Mouse (Mus musculus) heart, embryonic 13.5 days (tissue): Measurements from ENCODE around the gene Zfyve27. TPM values are rescaled to one million over a fixed set of nuclear protein-coding genes. Genes with fewer than 3 reads are reported as not detected.
A peak's percentile ranks its signal among the peaks of the same experiment; 100 is the strongest.

Experiments used
- ATAC-seq: fragments of 200-750 bp; cut with Nextera tagmentation; 2 replicates; pipeline ENCODE4 v1.8.0; 2017; ENCODE audit warnings: moderate TSS enrichment; ENCODE audit not compliant: insufficient number of reproducible peaks, low FRiP score, low TSS enrichment; ENCODE audit errors: extremely low read depth
- H3K27ac ChIP-seq: fragments of 300-500 bp; sonication (generic); replicated peaks from 2 replicates; pipeline ENCODE4 v1.5.1; 2015; ENCODE audit warnings: moderate library complexity, mild to moderate bottlenecking, inconsistent platforms
- H3K27me3 ChIP-seq: fragments of 300-500 bp; sonication (generic); replicated peaks from 2 replicates; pipeline ENCODE4 v1.6.1; 2015; ENCODE audit warnings: mild to moderate bottlenecking, inconsistent platforms
- H3K36me3 ChIP-seq: fragments of 300-500 bp; sonication (generic); 2 replicates; pipeline ENCODE4 v1.6.1; 2015; ENCODE audit warnings: mild to moderate bottlenecking, inconsistent platforms
- H3K4me1 ChIP-seq: fragments of 300-500 bp; sonication (generic); 2 replicates; pipeline ENCODE4 v1.6.1; 2015; ENCODE audit warnings: inconsistent platforms
- H3K4me2 ChIP-seq: fragments of 300-500 bp; sonication (generic); 2 replicates; pipeline ENCODE4 v1.6.1; 2015; ENCODE audit warnings: inconsistent platforms, mild to moderate bottlenecking, moderate library complexity
- H3K4me3 ChIP-seq: fragments of 300-500 bp; sonication (generic); 2 replicates; pipeline ENCODE4 v1.5.1; 2015; ENCODE audit warnings: moderate library complexity, mild to moderate bottlenecking, inconsistent platforms
- H3K9ac ChIP-seq: fragments of 300-500 bp; sonication (generic); 2 replicates; pipeline ENCODE4 v1.6.1; 2015; ENCODE audit warnings: inconsistent platforms, mild to moderate bottlenecking, moderate library complexity
- H3K9me3 ChIP-seq: fragments of 300-500 bp; sonication (generic); 2 replicates; pipeline ENCODE4 v1.6.1; 2016; ENCODE audit warnings: inconsistent platforms
- WGBS: fragments of 180-500 bp; shearing (Covaris S2); methylation state at CpG from one replicate; pipeline ENCODE4 v1.1.7; 2015; ENCODE audit warnings: mixed read lengths; 5-methylcytosine and 5-hydroxymethylcytosine counted together
- polyA plus RNA-seq: library from polyadenylated mRNA; unstranded; fragments of >200 nt; fragmentation: Nextera tagmentation; extraction: Ambion mirVana; gene quantifications from 2 replicates; pipeline ENCODE4 v1.2.1, GENCODE M21; 2015

Zfyve27 gene
- polyA plus RNA-seq, 1 experiment from 2014 or later, result 20.2 TPM

DNA sequence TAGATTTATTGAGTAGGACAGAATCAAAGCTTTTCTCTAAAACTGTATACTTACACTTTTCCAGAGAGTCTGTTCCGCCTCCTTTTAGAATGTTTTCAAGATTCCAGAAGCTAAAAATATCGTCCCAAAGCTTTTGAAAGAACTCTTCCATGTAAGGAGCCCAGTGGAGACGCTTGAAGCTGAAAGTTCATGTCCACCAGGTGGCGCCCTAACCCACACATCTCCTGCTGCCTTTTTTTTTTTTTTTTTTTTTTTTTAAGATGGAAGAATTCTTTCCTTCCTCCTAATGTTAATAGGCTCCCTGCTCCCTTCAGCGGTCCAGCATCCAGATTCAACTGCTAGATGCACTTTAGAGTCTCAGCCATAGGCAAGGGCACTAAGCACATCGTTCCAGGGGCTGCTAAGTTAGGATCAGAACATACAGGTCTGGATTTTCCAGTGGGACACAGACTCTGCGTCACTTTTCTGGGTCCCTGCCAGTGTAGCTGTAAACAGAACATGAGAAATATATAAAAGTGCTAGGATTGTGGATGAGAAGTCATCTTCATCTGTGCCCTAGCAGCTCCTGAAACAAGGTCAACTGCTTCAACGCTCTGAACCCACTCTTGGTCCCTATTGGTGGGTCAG, 19.1 kb upstream of the Zfyve27 start:
- peak overlapping the region; percentile 27 for H3K4me2 ChIP-seq
- peak overlapping the region; percentile 17; the same call in 1 of the 2 replicates for H3K27ac ChIP-seq

GRCm38 (mm10) chr19:42145210-42145609, 18.5 kb upstream of the Zfyve27 start:
- ATAC-seq, result no peak
- Histone ChIP-seq H3K4me2 (no peak overlapping the region), H3K4me3 (no peak overlapping the region), H3K27ac (no peak overlapping the region; the same call in 1 of the 2 replicates), H3K9me3 (no peaks in the 10 kb centered on the region), H3K36me3 (peaks cover 4% of the 10 kb centered on the region; the same call in 1 of the 2 replicates), H3K9ac (no peak overlapping the region; the same call in 1 of the 2 replicates), H3K27me3 (no peaks in the 10 kb centered on the region; the same call in 1 of the 2 replicates), H3K4me1 (peaks cover 41% of the 10 kb centered on the region)
- WGBS, result 55% methylated on average over 4 of the region's 4 CpGs

More for the DNA sequence above, 19.1 kb upstream of the Zfyve27 start:
- H3K4me1 ChIP-seq, result peaks cover 36% of the 10 kb centered on the region
- no peaks in the 10 kb centered on the region; the same call in 1 of the 2 replicates for H3K27me3 ChIP-seq
- H3K9me3 ChIP-seq, result no peaks in the 10 kb centered on the region
- WGBS, result 29% methylated on average over 8 of the region's 8 CpGs
- peaks cover under 1% of the 10 kb centered on the region; the same call in 1 of the 2 replicates for H3K36me3 ChIP-seq
- H3K9ac ChIP-seq, result no peak overlapping the region; the same call in 1 of the 2 replicates
- no peak for ATAC-seq
- no peak overlapping the region for H3K4me3 ChIP-seq

- Histone ChIP-seq H3K4me1 (peaks cover 46% of the 10 kb centered on the region), H3K9ac (no peak overlapping the region), H3K27ac (no peak overlapping the region), H3K9me3 (no peaks in the 10 kb centered on the region), H3K4me2 (no peak overlapping the region), H3K4me3 (no peak overlapping the region), H3K27me3 (no peaks in the 10 kb centered on the region; the same call in 1 of the 2 replicates), H3K36me3 (peaks cover 9% of the 10 kb centered on the region)
- 83% methylated on average over 2 of the region's 2 CpGs for WGBS
- ATAC-seq, result no peak
Measured at GRCm38 (mm10) chr19:42145731-42146130, 18.0 kb upstream of the Zfyve27 start.

DNA sequence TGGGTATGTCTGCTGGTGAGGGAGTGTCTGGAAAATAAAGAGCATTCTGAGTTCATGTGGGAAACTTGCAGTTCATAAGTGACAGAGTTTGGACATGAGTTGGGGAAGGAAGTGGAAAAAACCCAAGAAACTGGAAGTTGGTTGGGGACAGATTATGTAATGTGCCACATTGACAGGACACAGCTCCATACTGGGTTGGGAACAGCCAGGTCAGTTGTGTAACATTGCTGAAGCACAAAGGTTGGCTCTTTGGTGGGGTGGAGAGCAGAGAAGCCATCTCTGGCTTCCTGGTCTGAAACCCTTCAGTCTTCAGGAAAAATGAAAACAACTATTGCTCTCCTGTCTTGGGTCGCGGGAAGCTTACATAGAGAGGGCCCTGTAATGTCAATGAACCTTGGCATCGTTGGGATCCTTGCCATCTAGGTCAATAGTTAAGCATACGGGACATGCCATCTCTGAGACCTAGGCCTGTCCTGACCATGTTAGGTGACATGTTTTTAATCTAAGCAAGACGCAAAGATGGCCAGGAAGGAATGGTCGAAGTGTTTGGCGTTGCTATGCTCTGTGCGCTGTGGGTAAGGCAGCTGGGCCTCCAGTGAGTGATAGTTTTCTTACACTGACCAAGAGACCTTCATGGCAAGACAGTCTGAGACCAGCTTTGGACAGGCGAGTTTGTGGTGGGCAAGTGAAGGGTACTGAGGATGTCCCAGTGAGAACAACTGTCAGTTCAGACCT, 17.3 kb upstream of the Zfyve27 start:
- Histone ChIP-seq H3K4me2 (peak overlapping the region; percentile 93), H3K4me3 (peak overlapping the region; percentile 81), H3K27ac (peak overlapping the region; percentile 93), H3K9me3 (no peaks in the 10 kb centered on the region), H3K36me3 (peaks cover 16% of the 10 kb centered on the region), H3K9ac (peak overlapping the region; percentile 97), H3K4me1 (peaks cover 54% of the 10 kb centered on the region), H3K27me3 (no peaks in the 10 kb centered on the region; the same call in 1 of the 2 replicates)
- 88% methylated on average over 9 of the region's 9 CpGs for WGBS
- ATAC-seq, result no peak

DNA sequence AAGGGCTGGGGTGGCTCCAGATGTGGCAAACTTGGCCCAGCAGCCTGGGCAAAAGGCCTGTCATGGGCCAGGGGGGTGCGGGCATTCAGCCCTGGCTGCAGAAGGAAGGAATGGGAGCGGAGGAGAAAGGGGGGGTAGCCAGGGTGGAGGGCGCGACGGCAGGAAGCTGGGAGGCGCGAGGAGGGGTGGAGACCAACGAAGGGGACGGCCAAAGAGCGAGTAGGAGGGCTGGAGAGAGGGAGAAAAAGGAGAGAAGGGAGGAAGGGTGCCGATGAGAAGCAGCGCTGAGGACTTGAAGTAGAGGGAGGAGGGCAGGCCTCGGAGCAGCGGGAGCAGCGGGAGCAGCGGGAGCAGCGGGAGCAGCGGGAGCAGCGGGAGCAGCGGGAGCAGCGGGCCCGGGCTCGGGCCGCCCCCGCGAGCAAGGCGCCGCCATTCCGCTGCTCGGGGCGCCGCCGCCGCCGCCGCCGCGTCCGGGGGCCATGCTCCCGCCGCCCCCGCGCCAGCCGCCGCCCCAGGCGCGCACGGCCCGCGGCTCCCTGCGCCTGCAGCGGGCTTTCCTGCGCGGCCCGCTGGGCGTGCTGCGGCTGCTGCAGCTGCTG, 16.5 kb upstream of the Zfyve27 start, which contains the start of gene Marveld1:
Gene Marveld1 (plus strand): TSS at position 231 of the 599 bp plus-strand sequence.
- H3K4me3 ChIP-seq, result peak within 1 kb of the TSS; percentile 81
- ATAC-seq, result peak; percentile 62; the same call in 1 of the 2 replicates
- H3K9ac ChIP-seq, result peak within 1 kb of the TSS; percentile 97
- H3K9me3 ChIP-seq, result no peaks in the 10 kb centered on the region
- WGBS, result under 1% methylated on average over 30 of the region's 57 CpGs
- H3K36me3 ChIP-seq, result peaks cover 18% of the 10 kb centered on the region
- H3K4me1 ChIP-seq, result peaks cover 59% of the 10 kb centered on the region
- no peaks in the 10 kb centered on the region; the same call in 1 of the 2 replicates for H3K27me3 ChIP-seq
- H3K27ac ChIP-seq, result peak within 1 kb of the TSS; percentile 93
- peak within 1 kb of the TSS; percentile 93 for H3K4me2 ChIP-seq

- H3K4me3 ChIP-seq, result peak overlapping the region; percentile 81
- H3K9ac ChIP-seq, result peak overlapping the region; percentile 97
- no peaks in the 10 kb centered on the region; the same call in 1 of the 2 replicates for H3K27me3 ChIP-seq
- H3K9me3 ChIP-seq, result no peaks in the 10 kb centered on the region
- ATAC-seq, result no peak
- H3K4me2 ChIP-seq, result peak overlapping the region; percentile 93
- peak overlapping the region; percentile 93 for H3K27ac ChIP-seq
- H3K4me1 ChIP-seq, result peaks cover 59% of the 10 kb centered on the region
- peaks cover 25% of the 10 kb centered on the region for H3K36me3 ChIP-seq
- under 1% methylated on average over 63 of the region's 63 CpGs for WGBS
Measured at GRCm38 (mm10) chr19:42147769-42148568, 15.8 kb upstream of the Zfyve27 start.

DNA sequence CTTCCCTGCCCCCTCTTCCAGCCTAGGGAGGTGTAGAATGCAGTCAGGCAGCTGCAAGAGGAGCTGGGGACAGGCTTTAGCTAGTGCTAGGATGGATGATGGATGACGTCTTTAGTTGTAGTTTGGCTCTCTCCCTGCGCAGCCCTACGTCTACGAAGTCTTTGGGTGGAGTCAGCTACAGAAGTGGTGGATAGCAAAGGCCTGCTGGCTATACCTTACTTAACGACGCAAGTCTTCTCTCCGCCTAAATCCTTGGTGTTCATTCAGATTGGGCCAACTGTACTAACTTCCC, 15.2 kb upstream of the Zfyve27 start:
- Histone ChIP-seq H3K4me3 (peak overlapping the region; percentile 81), H3K9ac (peak overlapping the region; percentile 97), H3K36me3 (peaks cover 27% of the 10 kb centered on the region), H3K27me3 (no peaks in the 10 kb centered on the region; the same call in 1 of the 2 replicates), H3K9me3 (no peaks in the 10 kb centered on the region), H3K27ac (peak overlapping the region; percentile 93), H3K4me2 (peak overlapping the region; percentile 93), H3K4me1 (peaks cover 59% of the 10 kb centered on the region)
- 11% methylated on average over 7 of the region's 7 CpGs for WGBS
- ATAC-seq, result peak; percentile 10; the same call in 1 of the 2 replicates

DNA sequence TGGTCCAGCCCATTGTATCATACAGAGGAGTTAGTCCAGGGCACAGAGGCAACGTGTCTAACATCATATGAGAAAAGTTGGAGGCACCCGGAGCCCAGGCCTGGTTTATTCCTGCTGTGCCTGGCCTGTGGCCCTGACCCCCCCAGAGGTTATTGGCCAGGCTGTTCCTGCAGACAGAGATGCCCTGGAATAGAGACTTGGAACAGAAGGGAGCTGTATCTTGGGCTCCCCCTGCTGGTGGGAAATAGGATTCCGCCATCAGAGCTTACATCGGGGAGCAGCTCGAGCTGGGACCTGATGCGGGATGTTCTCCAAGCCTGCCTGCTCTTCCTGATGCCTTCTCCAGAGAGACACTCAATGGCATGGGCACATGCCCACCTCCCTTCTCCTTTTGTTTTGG, 11.8 kb upstream of the Zfyve27 start:
- H3K27ac ChIP-seq, result 0 out of 2 replicates have a peak overlapping the region, but pooled peaks have one; percentile 8
- 4% methylated on average over 6 of the region's 6 CpGs for WGBS
- H3K4me1 ChIP-seq, result peaks cover 43% of the 10 kb centered on the region
- ATAC-seq, result no peak
- no peaks in the 10 kb centered on the region for H3K9me3 ChIP-seq
- H3K9ac ChIP-seq, result no peak overlapping the region
- no peak overlapping the region for H3K4me2 ChIP-seq
- H3K4me3 ChIP-seq, result no peak overlapping the region
- peaks cover 27% of the 10 kb centered on the region for H3K36me3 ChIP-seq
- no peaks in the 10 kb centered on the region for H3K27me3 ChIP-seq

- 38% methylated on average over 12 of the region's 12 CpGs for WGBS
- Histone ChIP-seq H3K9me3 (no peaks in the 10 kb centered on the region), H3K4me1 (peaks cover 14% of the 10 kb centered on the region), H3K36me3 (0 out of 2 replicates have a peak, but pooled peaks cover 4% of the 10 kb centered on the region), H3K27ac (peak overlapping the region; percentile 24), H3K27me3 (no peaks in the 10 kb centered on the region), H3K4me3 (no peak overlapping the region), H3K4me2 (no peak overlapping the region), H3K9ac (no peak overlapping the region)
- no peak for ATAC-seq
Measured at GRCm38 (mm10) chr19:42157493-42158237, 6.1 kb upstream of the Zfyve27 start.
